Mouse (Mus musculus): ENCODE results near the gene Abhd14b.

- TF ChIP-seq CTCF (IDR thresholded peaks at IDR 0.05; ENCODE audit: low read depth) (no peak), EP300 (IDR thresholded peaks at IDR 0.05; ENCODE audit: low read depth) (no peak)
Measured at GRCm38 (mm10) chr9:106470991-106471750, 23.9 kb downstream of the Abhd14b start.

All from liver, embryonic 14.5 days (tissue).